In genomic region chr14:49007979-49008378, GRCm38 (mm10) we compare ENCODE assay signal across 18 mouse cellular contexts. TPM values are rescaled to one million over a fixed set of nuclear protein-coding genes. Genes with fewer than 3 reads are reported as not detected.
A peak's percentile ranks its signal among the peaks of the same experiment; 100 is the strongest.
DNase-seq lines count a peak whose midpoint lies in the region; ATAC-seq and TF ChIP-seq lines count a peak whose summit lies in the region.
"Had no signal": no experiment of that assay in that cellular context is flagged by ENCODE, and none has a peak within 500 bp of the region (broad histone marks: within the 10 kb centered on the region; RNA-seq: fewer than 3 reads in every experiment).

No protein-coding gene starts in this region.

- no peak overlapping the region for H3K27ac ChIP-seq in intestine, postnatal 0 days (ENCODE audit: low read depth, low read length)
- H3K27ac ChIP-seq in intestine, embryonic 16.5 days (ENCODE audit: low read length): no peak overlapping the region
- H3K27ac ChIP-seq: hindbrain, embryonic 10.5 days; limb, embryonic 15.5 days; midbrain, embryonic 15.5 days; neural tube, embryonic 13.5 days had no signal

- H3K9ac ChIP-seq in intestine, postnatal 0 days (ENCODE audit: low read depth, low read length): no peak overlapping the region
- no peak overlapping the region for H3K9ac ChIP-seq in intestine, embryonic 16.5 days (ENCODE audit: low read depth, low read length)
- H3K9ac ChIP-seq: limb, embryonic 15.5 days; midbrain, embryonic 15.5 days; neural tube, embryonic 13.5 days had no signal

- H3K4me3 ChIP-seq in intestine, postnatal 0 days (ENCODE audit: low read depth, low read length): no peak overlapping the region
- H3K4me3 ChIP-seq in intestine, embryonic 16.5 days (ENCODE audit: low read length): no peak overlapping the region
- H3K4me3 ChIP-seq: erythroblast, embryonic 14.5 days; hindbrain, embryonic 10.5 days; limb, embryonic 15.5 days; midbrain, embryonic 15.5 days; neural tube, embryonic 13.5 days had no signal

- no peaks in the 10 kb centered on the region for H3K27me3 ChIP-seq in intestine, postnatal 0 days (replicated peaks; ENCODE audit: control insufficient read depth, insufficient read depth, low read length)
- no peaks in the 10 kb centered on the region for H3K27me3 ChIP-seq in intestine, embryonic 16.5 days (replicated peaks; ENCODE audit: control insufficient read depth, insufficient read depth, low read length)
- H3K27me3 ChIP-seq in Patski: no peaks in the 10 kb centered on the region
- H3K27me3 ChIP-seq: limb, embryonic 15.5 days; midbrain, embryonic 15.5 days; neural tube, embryonic 13.5 days had no signal

- no peak overlapping the region for H3K4me2 ChIP-seq in intestine, postnatal 0 days (replicated peaks; ENCODE audit: low read depth)
- H3K4me2 ChIP-seq in intestine, embryonic 16.5 days (ENCODE audit: low read depth, low read length): no peak overlapping the region
- H3K4me2 ChIP-seq: limb, embryonic 15.5 days; midbrain, embryonic 15.5 days; neural tube, embryonic 13.5 days had no signal

- in situ Hi-C loops in Patski (cut with MboI; ENCODE audit: low pct_unique_long_range_greater_than_20kb): loop anchor here (25.0 kb wide), 1 partner anchor 1271 kb away; no protein-coding TSS in a partner anchor

- no peaks in the 10 kb centered on the region for H3K4me1 ChIP-seq in intestine, postnatal 0 days (replicated peaks; ENCODE audit: control insufficient read depth, insufficient read depth, low read length)
- H3K4me1 ChIP-seq in intestine, embryonic 16.5 days (ENCODE audit: control insufficient read depth, insufficient read depth, low read length): no peaks in the 10 kb centered on the region
- H3K4me1 ChIP-seq: hindbrain, embryonic 10.5 days; limb, embryonic 15.5 days; midbrain, embryonic 15.5 days; neural tube, embryonic 13.5 days had no signal

- H3K36me3 ChIP-seq in intestine, postnatal 0 days (ENCODE audit: control insufficient read depth, insufficient read depth): no peaks in the 10 kb centered on the region
- no peaks in the 10 kb centered on the region for H3K36me3 ChIP-seq in intestine, embryonic 16.5 days (ENCODE audit: control insufficient read depth, insufficient read depth, low read length)
- H3K36me3 ChIP-seq: limb, embryonic 15.5 days; midbrain, embryonic 15.5 days had no signal

- TF ChIP-seq CTCF in intestine, postnatal 0 days (IDR thresholded peaks at IDR 0.05; ENCODE audit: low read depth): peak; percentile 23
- TF ChIP-seq CTCF in Patski (IDR thresholded peaks at IDR 0.05): peak; percentile 26

- POLR2A ChIA-PET in Patski (lab: Charles Lee): no interaction called here

- 94% methylated on average over 2 of the region's 2 CpGs for WGBS in intestine, postnatal 0 days
- 90% methylated on average over 2 of the region's 2 CpGs for WGBS in intestine, embryonic 16.5 days

- peak; percentile 50 for DNase-seq in retina, embryonic 14.5 days (ENCODE audit: low spot score)
- no peak for DNase-seq in retina, postnatal 1 day
- DNase-seq in Patski (ENCODE audit: low read depth, low spot score) (no peak), adipocyte (ENCODE audit: low spot score) (no peak)
- no peak for DNase-seq in thymus, postnatal 4 days
- DNase-seq: cerebellum, adult 8-10 months; embryo, embryonic 11 days; kidney, adult 2 months; lung, postnatal 10 days had no signal

- no peak for ATAC-seq in intestine, postnatal 0 days
- ATAC-seq in intestine, embryonic 16.5 days: no peak
- ATAC-seq in Patski: no peak
- ATAC-seq: activated CD4-positive, CD25-positive, alpha-beta regulatory T cell, adult 4 months; midbrain, embryonic 15.5 days had no signal

- CTCF ChIA-PET in Patski (lab: Charles Lee): interaction anchor here (0.9 to 1.4 kb wide), 2 partner anchors 10 to 23 kb away, joined by 3 to 4 read pairs; no protein-coding TSS in a partner anchor

- no peaks in the 10 kb centered on the region for H3K9me3 ChIP-seq in intestine, postnatal 0 days (ENCODE audit: control insufficient read depth)
- no peaks in the 10 kb centered on the region for H3K9me3 ChIP-seq in intestine, embryonic 16.5 days (ENCODE audit: control insufficient read depth, low read length)
- H3K9me3 ChIP-seq: G1E; hindbrain, embryonic 10.5 days; limb, embryonic 15.5 days; midbrain, embryonic 15.5 days; neural tube, embryonic 13.5 days had no signal

RNA-seq across cellular contexts. Expression of gene Ap5m1, which starts 57.9 kb away (rescaled TPM):
- polyA plus RNA-seq in intestine, postnatal 0 days (2015; fragmentation: Nextera tagmentation; extraction: Ambion mirVana): 14.7 and 15.8 TPM in 2 replicates
- polyA plus RNA-seq in intestine, embryonic 16.5 days (2015; fragmentation: Nextera tagmentation; extraction: Ambion mirVana): 24.8 and 25.3 TPM in 2 replicates
- polyA plus RNA-seq in Patski (2021): 17.2 TPM

RNA-seq across cellular contexts. Expression of gene Exoc5, which starts 58.5 kb away (rescaled TPM):
- 24.7 and 26.7 TPM in 2 replicates for polyA plus RNA-seq in intestine, postnatal 0 days (2015; fragmentation: Nextera tagmentation; extraction: Ambion mirVana)
- 31.6 and 33.2 TPM in 2 replicates for polyA plus RNA-seq in intestine, embryonic 16.5 days (2015; fragmentation: Nextera tagmentation; extraction: Ambion mirVana)
- polyA plus RNA-seq in Patski (2021): 38.4 TPM
